Mouse (Mus musculus) stomach, postnatal 0 days (tissue): ENCODE results near the gene Rfk. TPM values are rescaled to one million over a fixed set of nuclear protein-coding genes. Genes with fewer than 3 reads are reported as not detected.

Experiments used
- ATAC-seq: fragments of 200-750 bp; cut with Nextera tagmentation; 2 replicates; pipeline ENCODE4 v1.8.0; 2017; ENCODE audit not compliant: low FRiP score, low TSS enrichment
- DNase-seq: peaks from one replicate; pipeline ENCODE4 v3.0.0-alpha.2; 2016; ENCODE audit warnings: low spot score
- H3K27ac ChIP-seq: fragments of 300-500 bp; sonication (generic); replicated peaks from 2 replicates; pipeline ENCODE4 v1.5.1; 2014; ENCODE audit warnings: mild to moderate bottlenecking, control low read depth
- H3K27me3 ChIP-seq: fragments of 300-500 bp; sonication (generic); 2 replicates; pipeline ENCODE4 v1.6.1; 2014; ENCODE audit warnings: low read length; ENCODE audit not compliant: control insufficient read depth, insufficient read depth
- H3K36me3 ChIP-seq: fragments of 300-500 bp; sonication (generic); 2 replicates; pipeline ENCODE4 v1.6.1; 2014; ENCODE audit warnings: low read length, mixed read lengths; ENCODE audit not compliant: control insufficient read depth, insufficient read depth
- H3K4me1 ChIP-seq: fragments of 300-500 bp; sonication (generic); replicated peaks from 2 replicates; pipeline ENCODE4 v1.6.1; 2014; ENCODE audit warnings: antibody characterized with exemption; ENCODE audit not compliant: control insufficient read depth, insufficient read depth
- H3K4me2 ChIP-seq: fragments of 300-500 bp; sonication (generic); replicated peaks from 2 replicates; pipeline ENCODE4 v1.6.1; 2014; ENCODE audit warnings: low read depth, mild to moderate bottlenecking, control low read depth, moderate library complexity
- H3K4me3 ChIP-seq: fragments of 300-500 bp; sonication (generic); 2 replicates; pipeline ENCODE4 v1.5.1; 2014; ENCODE audit warnings: low read depth, low read length, control low read depth
- H3K9ac ChIP-seq: fragments of 300-500 bp; sonication (generic); 2 replicates; pipeline ENCODE4 v1.6.1; 2014; ENCODE audit warnings: mild to moderate bottlenecking, low read length, control low read depth, mixed read lengths
- H3K9me3 ChIP-seq: fragments of 300-500 bp; sonication (generic); 2 replicates; pipeline ENCODE4 v1.6.1; 2016; ENCODE audit warnings: low read length; ENCODE audit not compliant: control insufficient read depth
- CTCF ChIP-seq: IDR thresholded peaks from 2 replicates; pipeline ENCODE4 v1.5.1; 2016; ENCODE audit warnings: antibody characterized with exemption, low read depth, mild to moderate bottlenecking, moderate library complexity
- EP300 ChIP-seq: optimal IDR thresholded peaks from 2 replicates; pipeline ENCODE3; 2016; ENCODE audit warnings: antibody characterized with exemption
- WGBS: fragments of 180-500 bp; shearing (Covaris S2); extraction: QIAGEN DNeasy Blood & Tissue Kit; methylation state at CpG from one replicate; pipeline ENCODE4 v1.1.7; 2014; 5-methylcytosine and 5-hydroxymethylcytosine counted together
- polyA plus RNA-seq: library from polyadenylated mRNA; unstranded; fragments of >200 nt; fragmentation: Nextera tagmentation; extraction: Ambion mirVana; gene quantifications from 2 replicates; pipeline ENCODE4 v1.2.1, GENCODE M21; 2015

The Rfk gene
- polyA plus RNA-seq, 1 experiment from 2014 or later = 145 TPM

DNA sequence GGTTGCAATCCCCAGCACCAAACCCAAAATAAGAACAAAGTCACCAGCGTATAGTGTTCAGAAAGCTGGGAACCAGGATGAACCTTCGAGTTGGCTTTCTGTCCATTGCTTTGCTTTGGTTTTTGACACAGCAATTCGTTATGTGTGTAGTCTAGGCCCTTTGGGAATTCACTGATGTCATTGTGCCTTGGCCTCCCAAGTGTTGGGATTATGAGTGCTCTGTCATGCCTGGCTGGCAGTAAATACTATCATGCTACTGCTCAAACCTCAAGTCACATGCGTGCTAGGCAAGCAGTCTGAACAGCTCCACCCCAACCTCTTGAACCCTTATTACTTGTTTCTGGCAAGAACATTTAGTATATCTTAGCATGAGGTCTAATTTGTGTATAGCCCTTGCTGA lies 9.3 kb downstream of the Rfk start:
- no peak for ATAC-seq
- Histone ChIP-seq H3K4me1 (no peaks in the 10 kb centered on the region), H3K9ac (no peak overlapping the region), H3K27me3 (no peaks in the 10 kb centered on the region), H3K27ac (no peak overlapping the region), H3K4me2 (no peak overlapping the region), H3K36me3 (no peaks in the 10 kb centered on the region; the same call in 1 of the 2 replicates), H3K9me3 (no peaks in the 10 kb centered on the region), H3K4me3 (no peak overlapping the region)
- TF ChIP-seq EP300 (no peak), CTCF (no peak)
- 84% methylated on average over 4 of the region's 4 CpGs for WGBS
- DNase-seq = no peak

DNA sequence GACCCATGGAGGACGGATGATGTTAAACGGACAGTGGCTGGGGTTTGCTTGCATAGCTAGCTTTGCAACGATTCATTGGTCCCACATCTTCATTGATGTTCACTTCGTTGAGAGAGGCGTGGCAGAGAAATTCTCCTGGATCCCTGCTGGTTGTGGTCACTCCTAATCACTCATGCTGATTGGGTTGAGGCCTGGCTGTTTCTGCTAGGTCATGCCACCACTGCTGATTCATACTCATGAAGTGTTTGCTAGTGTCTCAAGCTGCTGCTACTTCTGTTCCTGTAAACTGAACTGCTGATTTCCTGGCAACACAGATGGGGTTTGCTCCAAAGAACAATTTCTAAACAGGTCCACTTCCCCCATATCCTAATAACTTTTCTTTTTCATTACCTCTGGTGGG lies 13.0 kb downstream of the Rfk start:
- H3K4me3 ChIP-seq = no peak overlapping the region
- no peaks in the 10 kb centered on the region for H3K9me3 ChIP-seq
- TF ChIP-seq EP300 (no peak), CTCF (no peak)
- H3K4me2 ChIP-seq = no peak overlapping the region
- DNase-seq (no peak), ATAC-seq (no peak)
- H3K27me3 ChIP-seq = no peaks in the 10 kb centered on the region
- H3K9ac ChIP-seq = no peak overlapping the region
- no peaks in the 10 kb centered on the region for H3K36me3 ChIP-seq
- H3K4me1 ChIP-seq = no peaks in the 10 kb centered on the region
- H3K27ac ChIP-seq = no peak overlapping the region
- WGBS = 87% methylated on average over 5 of the region's 5 CpGs

DNA sequence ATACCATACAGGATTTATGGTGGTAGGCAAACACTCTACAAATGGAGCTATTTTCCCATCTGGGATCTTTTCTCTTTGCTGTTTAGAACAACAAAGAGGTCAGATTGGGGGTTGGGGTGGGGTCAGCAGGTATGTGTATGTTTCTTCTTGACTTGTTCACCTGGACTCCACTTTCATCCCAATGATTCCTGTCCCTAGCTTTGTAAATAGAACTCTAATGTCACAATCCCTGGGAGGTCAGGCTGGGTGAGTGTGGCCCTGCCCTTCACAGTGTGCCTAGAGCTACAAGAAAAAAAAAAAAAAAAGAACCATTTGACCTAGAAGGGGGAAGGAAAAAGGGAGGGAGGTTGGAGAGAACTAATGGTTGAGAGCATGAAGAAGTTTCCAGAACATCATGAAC lies 14.7 kb downstream of the Rfk start:
- H3K27me3 ChIP-seq = no peaks in the 10 kb centered on the region
- no peak overlapping the region for H3K4me3 ChIP-seq
- H3K9ac ChIP-seq = no peak overlapping the region
- H3K4me2 ChIP-seq = no peak overlapping the region
- DNase-seq (no peak), ATAC-seq (peak; percentile 33; the same call in 1 of the 2 replicates)
- TF ChIP-seq EP300 (no peak), CTCF (no peak)
- no peaks in the 10 kb centered on the region for H3K9me3 ChIP-seq
- H3K27ac ChIP-seq = no peak overlapping the region
- no peaks in the 10 kb centered on the region for H3K36me3 ChIP-seq
- no peaks in the 10 kb centered on the region for H3K4me1 ChIP-seq

DNA sequence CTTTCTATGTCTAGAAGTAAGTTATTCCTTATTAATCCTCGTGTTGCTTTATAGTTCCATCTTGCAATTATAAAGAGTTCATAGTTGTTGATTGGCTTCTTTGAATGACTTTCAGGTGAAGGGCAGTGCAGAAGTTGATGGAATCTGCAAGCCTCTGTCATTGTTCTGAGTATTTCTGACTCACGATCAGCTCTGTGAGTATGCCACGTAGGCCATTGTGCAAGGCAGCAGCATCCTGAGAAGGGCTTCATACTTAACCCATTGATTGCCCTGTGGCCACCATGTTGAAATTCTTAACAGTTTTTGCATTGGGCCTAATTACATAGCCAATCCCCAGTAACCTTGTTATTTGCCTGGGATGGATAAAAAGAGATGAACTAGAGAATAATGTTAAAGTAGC lies 15.5 kb downstream of the Rfk start:
- TF ChIP-seq EP300 = no peak
- TF ChIP-seq CTCF = no peak
- Histone ChIP-seq H3K27ac (no peak overlapping the region), H3K9me3 (no peaks in the 10 kb centered on the region), H3K4me1 (no peaks in the 10 kb centered on the region), H3K9ac (no peak overlapping the region), H3K36me3 (no peaks in the 10 kb centered on the region), H3K4me3 (no peak overlapping the region), H3K27me3 (no peaks in the 10 kb centered on the region), H3K4me2 (no peak overlapping the region)
- 53% methylated on average over 3 of the region's 3 CpGs for WGBS
- ATAC-seq = no peak
- DNase-seq = no peak

DNA sequence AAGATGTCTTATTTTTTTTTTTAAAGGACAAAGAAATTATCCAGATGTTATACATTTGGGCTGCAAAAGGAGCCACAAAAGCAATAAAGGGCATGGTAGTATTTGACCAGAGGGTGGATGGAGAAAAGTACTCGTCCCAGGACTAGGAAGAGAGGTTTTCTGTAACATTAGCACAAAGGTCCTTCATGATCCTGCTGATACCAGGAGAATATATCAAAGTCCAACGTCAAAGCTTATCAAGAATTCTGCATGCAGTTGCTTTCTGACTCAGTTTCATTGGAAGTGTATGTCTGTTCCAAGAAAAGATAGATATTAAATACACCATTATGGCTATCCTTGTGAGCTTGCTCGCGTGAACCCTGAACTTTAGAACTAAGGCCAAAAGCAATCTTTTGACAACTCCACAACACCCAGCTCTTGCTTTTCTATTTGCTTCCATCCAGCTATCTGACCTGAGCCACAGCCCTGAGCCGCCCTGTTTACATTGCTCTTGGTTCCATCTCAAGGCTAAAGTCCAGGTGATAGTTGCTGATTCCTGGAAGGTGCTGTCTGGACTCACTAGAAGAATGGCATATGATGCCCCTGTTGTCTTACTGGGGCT lies 16.7 kb downstream of the Rfk start:
- H3K4me1 ChIP-seq = no peaks in the 10 kb centered on the region
- H3K27me3 ChIP-seq = no peaks in the 10 kb centered on the region
- no peak for TF ChIP-seq CTCF
- no peak for TF ChIP-seq EP300
- no peaks in the 10 kb centered on the region for H3K36me3 ChIP-seq
- no peak overlapping the region for H3K9ac ChIP-seq
- 0 out of 2 replicates have a peak overlapping the region, but pooled peaks have one; percentile 18 for H3K27ac ChIP-seq
- peak; percentile 90 for ATAC-seq
- peak; percentile 45 for DNase-seq
- 63% methylated on average over 5 of the region's 5 CpGs for WGBS
- H3K9me3 ChIP-seq = no peaks in the 10 kb centered on the region
- H3K4me2 ChIP-seq = no peak overlapping the region
- H3K4me3 ChIP-seq = no peak overlapping the region

DNA sequence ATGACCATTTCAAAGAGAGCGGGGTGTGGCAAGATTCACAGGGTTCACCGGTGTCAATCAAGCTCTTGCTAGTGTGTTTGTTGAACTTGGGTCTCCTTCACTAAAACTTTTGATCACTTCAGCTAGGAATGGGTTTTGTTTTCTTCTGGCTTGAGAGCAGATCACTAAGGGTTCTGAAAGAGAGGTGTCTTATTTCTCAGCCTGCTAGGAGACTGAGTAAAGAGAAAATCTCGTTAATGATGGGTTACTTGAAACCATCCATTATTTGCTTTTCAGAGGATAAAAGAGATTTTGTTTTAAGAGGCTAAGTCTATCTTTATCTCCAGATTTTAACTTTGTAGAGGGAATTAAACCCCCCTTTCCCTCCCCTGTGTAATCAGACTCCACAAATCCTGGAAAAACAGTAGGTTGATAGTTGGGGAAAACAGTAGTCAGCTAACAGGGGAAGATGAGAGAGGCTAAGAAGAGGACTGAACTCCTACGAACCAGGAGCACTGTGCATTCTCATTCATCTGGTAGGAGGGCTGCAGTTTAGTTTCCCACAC lies 19.1 kb downstream of the Rfk start:
- no peak for DNase-seq
- Histone ChIP-seq H3K9me3 (no peaks in the 10 kb centered on the region), H3K36me3 (no peaks in the 10 kb centered on the region), H3K9ac (no peak overlapping the region), H3K4me1 (no peaks in the 10 kb centered on the region), H3K27me3 (no peaks in the 10 kb centered on the region), H3K27ac (no peak overlapping the region), H3K4me3 (no peak overlapping the region), H3K4me2 (no peak overlapping the region)
- 46% methylated on average over 4 of the region's 4 CpGs for WGBS
- TF ChIP-seq EP300 (no peak), CTCF (no peak)
- ATAC-seq = no peak
